Mouse (Mus musculus) limb, embryonic 12.5 days (tissue): ENCODE results near the gene Stap2. TPM values are rescaled to one million over a fixed set of nuclear protein-coding genes. Genes with fewer than 3 reads are reported as not detected.

ENCODE experiments used
- ATAC-seq: fragments of 200-750 bp; cut with Nextera tagmentation; 2 replicates; pipeline ENCODE4 v1.8.0; 2017; ENCODE audit warnings: low read depth, moderate TSS enrichment; ENCODE audit not compliant: insufficient number of reproducible peaks, insufficient read depth, low FRiP score, low TSS enrichment
- H3K27ac ChIP-seq: fragments of 300-500 bp; sonication (generic); 2 replicates; pipeline ENCODE4 v1.5.1; 2016; ENCODE audit warnings: mild to moderate bottlenecking, moderate library complexity
- H3K27me3 ChIP-seq: fragments of 300-500 bp; sonication (generic); 2 replicates; pipeline ENCODE4 v1.6.1; 2016; ENCODE audit warnings: mild to moderate bottlenecking, moderate library complexity
- H3K36me3 ChIP-seq: fragments of 300-500 bp; sonication (generic); 2 replicates; pipeline ENCODE4 v1.6.1; 2016; ENCODE audit warnings: mild to moderate bottlenecking, moderate library complexity
- H3K4me1 ChIP-seq: fragments of 300-500 bp; sonication (generic); replicated peaks from 2 replicates; pipeline ENCODE4 v1.6.1; 2016
- H3K4me2 ChIP-seq: fragments of 300-500 bp; sonication (generic); 2 replicates; pipeline ENCODE4 v1.6.1; 2016; ENCODE audit warnings: mild to moderate bottlenecking, moderate library complexity
- H3K4me3 ChIP-seq: fragments of 300-500 bp; sonication (generic); replicated peaks from 2 replicates; pipeline ENCODE4 v1.5.1; 2016; ENCODE audit warnings: mild to moderate bottlenecking
- H3K9ac ChIP-seq: fragments of 300-500 bp; sonication (generic); replicated peaks from 2 replicates; pipeline ENCODE4 v1.6.1; 2016; ENCODE audit warnings: mild to moderate bottlenecking, moderate library complexity
- H3K9me3 ChIP-seq: fragments of 300-500 bp; sonication (generic); 2 replicates; pipeline ENCODE4 v1.6.1; 2016; ENCODE audit warnings: mild to moderate bottlenecking, moderate library complexity
- WGBS: fragments of 180-500 bp; shearing (Covaris S2); methylation state at CpG from one replicate; pipeline ENCODE4 v1.1.7; 2016; 5-methylcytosine and 5-hydroxymethylcytosine counted together
- polyA plus RNA-seq: library from polyadenylated mRNA; unstranded; fragments of >200 nt; fragmentation: Nextera tagmentation; extraction: Ambion mirVana; gene quantifications from 2 replicates; pipeline ENCODE4 v1.2.1, GENCODE M21; 2016

The Stap2 gene
- polyA plus RNA-seq, 1 experiment from 2014 or later: 7.2 TPM

GRCm38 (mm10) chr17:56024476-56024875, 19.1 kb upstream of the Stap2 start:
- no peaks in the 10 kb centered on the region for H3K27me3 ChIP-seq
- no peak for ATAC-seq
- H3K4me2 ChIP-seq: no peak overlapping the region
- H3K4me3 ChIP-seq: no peak overlapping the region
- peaks cover 88% of the 10 kb centered on the region for H3K36me3 ChIP-seq
- 71% methylated on average over 2 of the region's 2 CpGs for WGBS
- H3K4me1 ChIP-seq: peaks cover 18% of the 10 kb centered on the region; the same call in 1 of the 2 replicates
- no peak overlapping the region for H3K9ac ChIP-seq
- H3K9me3 ChIP-seq: no peaks in the 10 kb centered on the region
- H3K27ac ChIP-seq: 0 out of 2 replicates have a peak overlapping the region, but pooled peaks have one; percentile 23

DNA sequence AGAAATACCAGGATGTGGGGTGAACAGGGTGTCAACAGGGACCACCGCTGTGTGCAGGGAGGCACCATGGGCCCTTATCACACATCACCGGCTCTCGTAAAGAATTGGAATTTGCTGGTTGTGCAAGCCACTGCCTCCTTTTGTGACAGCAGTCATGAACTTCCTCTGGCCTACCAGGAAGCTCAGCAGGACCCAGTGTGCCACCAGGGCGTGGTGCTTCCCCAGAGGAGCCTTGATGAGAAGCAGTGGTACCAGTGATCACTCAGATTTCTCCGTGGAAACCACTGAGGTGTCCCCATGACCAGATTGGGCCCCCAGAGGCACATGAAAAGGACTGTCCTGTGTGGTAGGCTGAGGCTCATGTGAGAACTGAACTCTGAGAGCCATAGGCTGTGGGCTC, 18.0 kb upstream of the Stap2 start:
- WGBS: 86% methylated on average over 5 of the region's 5 CpGs
- Histone ChIP-seq H3K4me3 (no peak overlapping the region), H3K9me3 (no peaks in the 10 kb centered on the region), H3K9ac (no peak overlapping the region), H3K4me1 (peaks cover 18% of the 10 kb centered on the region; the same call in 1 of the 2 replicates), H3K27ac (no peak overlapping the region), H3K36me3 (peaks cover 88% of the 10 kb centered on the region), H3K4me2 (no peak overlapping the region), H3K27me3 (no peaks in the 10 kb centered on the region)
- ATAC-seq: no peak

GRCm38 (mm10) chr17:56022989-56023290, 17.6 kb upstream of the Stap2 start:
- H3K4me2 ChIP-seq: no peak overlapping the region
- no peaks in the 10 kb centered on the region for H3K27me3 ChIP-seq
- WGBS: 84% methylated on average over 4 of the region's 4 CpGs
- no peak overlapping the region for H3K27ac ChIP-seq
- no peak overlapping the region for H3K9ac ChIP-seq
- peaks cover 88% of the 10 kb centered on the region for H3K36me3 ChIP-seq
- no peak for ATAC-seq
- no peak overlapping the region for H3K4me3 ChIP-seq
- H3K4me1 ChIP-seq: peaks cover 18% of the 10 kb centered on the region; the same call in 1 of the 2 replicates
- H3K9me3 ChIP-seq: no peaks in the 10 kb centered on the region

GRCm38 (mm10) chr17:56022131-56022988, 17.0 kb upstream of the Stap2 start:
- no peak for ATAC-seq
- 42% methylated on average over 2 of the region's 2 CpGs for WGBS
- H3K9ac ChIP-seq: no peak overlapping the region
- H3K9me3 ChIP-seq: no peaks in the 10 kb centered on the region
- H3K4me1 ChIP-seq: peaks cover 13% of the 10 kb centered on the region; the same call in 1 of the 2 replicates
- no peak overlapping the region for H3K4me2 ChIP-seq
- H3K27me3 ChIP-seq: no peaks in the 10 kb centered on the region
- H3K4me3 ChIP-seq: no peak overlapping the region
- H3K27ac ChIP-seq: no peak overlapping the region
- H3K36me3 ChIP-seq: peaks cover 88% of the 10 kb centered on the region

GRCm38 (mm10) chr17:56021161-56021910, 16.0 kb upstream of the Stap2 start:
- 84% methylated on average over 4 of the region's 4 CpGs for WGBS
- H3K4me3 ChIP-seq: no peak overlapping the region
- no peak overlapping the region for H3K9ac ChIP-seq
- H3K36me3 ChIP-seq: peaks cover 91% of the 10 kb centered on the region
- ATAC-seq: no peak
- no peaks in the 10 kb centered on the region for H3K27me3 ChIP-seq
- peak overlapping the region; percentile 35 for H3K27ac ChIP-seq
- no peak overlapping the region for H3K4me2 ChIP-seq
- no peaks in the 10 kb centered on the region for H3K9me3 ChIP-seq
- H3K4me1 ChIP-seq: peaks cover 3% of the 10 kb centered on the region; the same call in 1 of the 2 replicates

DNA sequence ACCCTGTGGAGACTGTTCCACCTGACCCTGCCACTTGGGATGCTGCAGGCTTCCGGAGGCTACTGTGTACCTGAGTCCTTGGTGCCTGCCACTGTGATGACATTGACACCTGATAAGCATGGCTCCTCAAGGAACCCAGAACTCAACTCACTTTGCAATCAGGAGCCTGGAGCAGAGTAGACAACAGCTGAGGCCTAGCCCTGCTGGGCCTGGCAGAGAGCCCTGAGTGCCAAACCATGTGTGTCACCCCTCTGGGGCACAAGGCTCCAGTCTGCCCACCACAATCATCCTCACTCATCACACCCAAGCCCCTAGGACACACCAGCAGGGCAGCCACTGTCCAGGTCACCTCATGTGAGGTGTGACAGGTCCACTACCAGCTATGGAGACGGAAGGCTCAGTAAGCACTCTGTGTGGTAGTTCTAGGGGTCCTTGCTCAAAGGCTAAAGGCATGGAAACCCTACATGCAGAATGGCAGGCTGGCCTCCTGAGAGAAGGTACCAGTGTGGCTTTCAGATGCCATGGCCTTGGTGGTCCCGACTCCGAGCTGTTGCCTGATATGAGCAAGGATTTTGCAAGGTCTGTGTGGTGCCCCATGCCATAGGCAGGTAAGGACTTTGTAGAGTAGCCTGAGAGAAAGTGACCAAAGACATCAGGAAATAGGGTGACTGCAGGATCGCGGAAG, 15.2 kb upstream of the Stap2 start:
- 89% methylated on average over 6 of the region's 6 CpGs for WGBS
- Histone ChIP-seq H3K27me3 (no peaks in the 10 kb centered on the region), H3K4me1 (no peaks in the 10 kb centered on the region; the same call in 1 of the 2 replicates), H3K36me3 (peaks cover 92% of the 10 kb centered on the region), H3K4me3 (no peak overlapping the region), H3K9ac (no peak overlapping the region), H3K9me3 (no peaks in the 10 kb centered on the region), H3K27ac (no peak overlapping the region), H3K4me2 (no peak overlapping the region)
- no peak for ATAC-seq

DNA sequence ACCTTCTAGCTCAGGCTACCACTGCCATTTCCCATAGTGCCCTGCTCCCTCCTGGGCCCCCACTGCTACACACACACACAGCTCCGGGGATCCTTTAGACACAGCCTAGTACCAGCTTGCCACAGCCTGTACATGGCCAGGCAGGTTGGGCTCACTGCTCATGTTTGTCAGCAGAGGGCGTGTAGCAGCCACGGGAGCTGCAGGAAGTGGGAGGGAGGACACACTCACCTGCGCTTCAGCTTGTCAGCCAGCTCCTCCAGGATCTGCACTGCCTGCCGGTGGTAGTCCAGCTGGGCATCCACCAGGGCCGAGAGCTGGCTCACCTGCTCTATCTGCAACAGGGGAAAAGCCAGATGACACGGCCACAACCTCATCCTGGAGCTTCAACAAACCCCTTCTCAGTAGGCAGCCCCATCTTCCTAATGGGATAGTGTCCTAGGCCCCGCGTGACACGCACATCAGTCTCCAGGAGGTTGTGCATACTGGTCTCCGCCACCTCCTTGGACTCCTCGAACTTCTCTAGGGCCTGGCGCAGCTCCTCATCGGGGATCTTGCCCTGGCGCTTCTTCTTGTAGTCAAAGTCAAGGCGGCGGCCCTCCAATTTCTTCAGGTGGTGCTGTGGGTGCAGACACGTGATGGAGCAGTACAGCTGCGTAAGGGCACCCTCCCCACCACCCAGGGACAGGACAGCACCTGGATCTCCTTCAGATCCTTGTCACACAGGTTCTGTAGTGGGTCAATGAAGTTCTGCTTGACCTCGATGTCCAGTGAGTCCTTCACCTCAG, 13.2 kb upstream of the Stap2 start:
- no peaks in the 10 kb centered on the region for H3K9me3 ChIP-seq
- no peak overlapping the region for H3K4me2 ChIP-seq
- no peak for ATAC-seq
- no peaks in the 10 kb centered on the region for H3K27me3 ChIP-seq
- H3K9ac ChIP-seq: no peak overlapping the region
- 73% methylated on average over 20 of the region's 20 CpGs for WGBS
- peaks cover 96% of the 10 kb centered on the region for H3K36me3 ChIP-seq
- peak overlapping the region; percentile 23; the same call in 1 of the 2 replicates for H3K27ac ChIP-seq
- H3K4me3 ChIP-seq: no peak overlapping the region
- H3K4me1 ChIP-seq: no peaks in the 10 kb centered on the region; the same call in 1 of the 2 replicates

GRCm38 (mm10) chr17:56017848-56018247, 12.5 kb upstream of the Stap2 start:
- ATAC-seq: no peak
- no peaks in the 10 kb centered on the region for H3K27me3 ChIP-seq
- WGBS: 88% methylated on average over 7 of the region's 7 CpGs
- no peaks in the 10 kb centered on the region; the same call in 1 of the 2 replicates for H3K4me1 ChIP-seq
- no peak overlapping the region for H3K27ac ChIP-seq
- H3K9ac ChIP-seq: no peak overlapping the region
- H3K4me3 ChIP-seq: no peak overlapping the region
- no peaks in the 10 kb centered on the region for H3K9me3 ChIP-seq
- peaks cover 96% of the 10 kb centered on the region for H3K36me3 ChIP-seq
- no peak overlapping the region for H3K4me2 ChIP-seq

- WGBS: 83% methylated on average over 15 of the region's 15 CpGs
- Histone ChIP-seq H3K9me3 (no peaks in the 10 kb centered on the region), H3K27ac (no peak overlapping the region), H3K4me2 (no peak overlapping the region), H3K4me3 (no peak overlapping the region), H3K36me3 (peaks cover 94% of the 10 kb centered on the region), H3K4me1 (no peaks in the 10 kb centered on the region; the same call in 1 of the 2 replicates), H3K27me3 (no peaks in the 10 kb centered on the region), H3K9ac (no peak overlapping the region)
- no peak for ATAC-seq
Measured at GRCm38 (mm10) chr17:56016793-56017785, 11.7 kb upstream of the Stap2 start.

GRCm38 (mm10) chr17:56016382-56016781, 11.0 kb upstream of the Stap2 start:
- Histone ChIP-seq H3K27me3 (no peaks in the 10 kb centered on the region), H3K4me1 (no peaks in the 10 kb centered on the region; the same call in 1 of the 2 replicates), H3K27ac (no peak overlapping the region), H3K9me3 (no peaks in the 10 kb centered on the region), H3K36me3 (peaks cover 97% of the 10 kb centered on the region), H3K4me2 (no peak overlapping the region), H3K9ac (no peak overlapping the region), H3K4me3 (no peak overlapping the region)
- ATAC-seq: no peak
- WGBS: 86% methylated on average over 8 of the region's 8 CpGs
